Mouse (Mus musculus) limb, embryonic 12.5 days (tissue): ENCODE measurements around the gene Bach1. TPM values are rescaled to one million over a fixed set of nuclear protein-coding genes. Genes with fewer than 3 reads are reported as not detected.
"Not testable (repeated sequence)": the region's sequence is repeated elsewhere in the genome, so short reads cannot be mapped to it uniquely, and the experiment has no call there.

Experiments used
- ATAC-seq: fragments of 200-750 bp; cut with Nextera tagmentation; 2 replicates; pipeline ENCODE4 v1.8.0; 2017; ENCODE audit warnings: low read depth, moderate TSS enrichment; ENCODE audit not compliant: insufficient number of reproducible peaks, insufficient read depth, low FRiP score, low TSS enrichment
- H3K27ac ChIP-seq: fragments of 300-500 bp; sonication (generic); 2 replicates; pipeline ENCODE4 v1.5.1; 2016; ENCODE audit warnings: mild to moderate bottlenecking, moderate library complexity
- H3K27me3 ChIP-seq: fragments of 300-500 bp; sonication (generic); 2 replicates; pipeline ENCODE4 v1.6.1; 2016; ENCODE audit warnings: mild to moderate bottlenecking, moderate library complexity
- H3K36me3 ChIP-seq: fragments of 300-500 bp; sonication (generic); 2 replicates; pipeline ENCODE4 v1.6.1; 2016; ENCODE audit warnings: mild to moderate bottlenecking, moderate library complexity
- H3K4me1 ChIP-seq: fragments of 300-500 bp; sonication (generic); replicated peaks from 2 replicates; pipeline ENCODE4 v1.6.1; 2016
- H3K4me2 ChIP-seq: fragments of 300-500 bp; sonication (generic); 2 replicates; pipeline ENCODE4 v1.6.1; 2016; ENCODE audit warnings: mild to moderate bottlenecking, moderate library complexity
- H3K4me3 ChIP-seq: fragments of 300-500 bp; sonication (generic); replicated peaks from 2 replicates; pipeline ENCODE4 v1.5.1; 2016; ENCODE audit warnings: mild to moderate bottlenecking
- H3K9ac ChIP-seq: fragments of 300-500 bp; sonication (generic); replicated peaks from 2 replicates; pipeline ENCODE4 v1.6.1; 2016; ENCODE audit warnings: mild to moderate bottlenecking, moderate library complexity
- H3K9me3 ChIP-seq: fragments of 300-500 bp; sonication (generic); 2 replicates; pipeline ENCODE4 v1.6.1; 2016; ENCODE audit warnings: mild to moderate bottlenecking, moderate library complexity
- WGBS: fragments of 180-500 bp; shearing (Covaris S2); methylation state at CpG from one replicate; pipeline ENCODE4 v1.1.7; 2016; 5-methylcytosine and 5-hydroxymethylcytosine counted together
- polyA plus RNA-seq: library from polyadenylated mRNA; unstranded; fragments of >200 nt; fragmentation: Nextera tagmentation; extraction: Ambion mirVana; gene quantifications from 2 replicates; pipeline ENCODE4 v1.2.1, GENCODE M21; 2016

The Bach1 gene
- polyA plus RNA-seq, 1 experiment from 2014 or later: 19.4 TPM

DNA sequence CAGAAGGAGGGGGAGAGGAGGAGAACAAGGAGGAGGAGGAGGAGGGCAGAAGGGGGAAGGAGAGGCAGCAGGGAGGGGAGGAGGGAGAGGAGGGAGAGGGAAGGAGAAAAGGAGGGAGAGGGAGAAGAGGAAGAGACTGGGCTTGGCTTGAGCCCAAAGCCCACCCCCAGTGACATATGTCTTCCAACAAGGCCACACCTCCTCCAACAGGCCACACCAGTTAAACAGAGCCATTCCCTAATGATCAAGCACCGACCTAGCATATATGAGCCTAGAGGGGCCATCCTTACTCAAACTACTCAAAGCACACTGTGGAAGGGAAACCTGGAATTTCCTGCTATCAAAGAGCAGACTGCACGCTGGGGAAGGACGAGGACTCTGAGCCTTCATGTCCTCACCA lies 16.9 kb upstream of the Bach1 start:
- H3K9ac ChIP-seq: no peak overlapping the region
- WGBS: 46% methylated on average over 3 of the region's 3 CpGs
- H3K4me3 ChIP-seq: no peak overlapping the region
- H3K36me3 ChIP-seq: no peaks in the 10 kb centered on the region
- no peaks in the 10 kb centered on the region for H3K9me3 ChIP-seq
- no peak overlapping the region for H3K4me2 ChIP-seq
- H3K4me1 ChIP-seq: no peaks in the 10 kb centered on the region
- H3K27me3 ChIP-seq: no peaks in the 10 kb centered on the region
- no peak for ATAC-seq
- H3K27ac ChIP-seq: no peak overlapping the region

DNA sequence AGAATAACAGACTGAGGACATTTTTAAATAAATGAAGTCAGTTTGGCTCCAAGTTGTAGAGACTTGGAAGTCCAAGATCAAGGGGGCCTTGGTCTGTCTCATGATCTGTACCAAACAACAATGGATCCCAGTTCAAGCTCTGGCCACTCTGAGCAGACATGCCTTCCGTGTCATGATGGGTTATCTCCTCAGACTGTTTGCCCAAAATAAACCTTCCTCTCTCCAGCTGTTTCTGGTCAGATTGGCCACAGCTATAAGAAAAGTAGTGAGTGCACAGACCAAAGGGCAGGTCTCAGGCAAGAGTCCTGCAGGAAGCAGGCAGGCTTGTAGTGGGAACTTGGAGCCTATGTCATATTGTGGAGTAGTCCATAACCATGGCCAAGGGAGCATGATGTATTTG lies 12.3 kb upstream of the Bach1 start:
- ATAC-seq: no peak
- WGBS: 79% methylated on average over 1 of the region's 1 CpGs
- no peak overlapping the region for H3K4me3 ChIP-seq
- no peaks in the 10 kb centered on the region for H3K4me1 ChIP-seq
- H3K9me3 ChIP-seq: no peaks in the 10 kb centered on the region
- no peaks in the 10 kb centered on the region for H3K27me3 ChIP-seq
- no peak overlapping the region for H3K4me2 ChIP-seq
- H3K36me3 ChIP-seq: no peaks in the 10 kb centered on the region
- no peak overlapping the region for H3K27ac ChIP-seq
- no peak overlapping the region for H3K9ac ChIP-seq

DNA sequence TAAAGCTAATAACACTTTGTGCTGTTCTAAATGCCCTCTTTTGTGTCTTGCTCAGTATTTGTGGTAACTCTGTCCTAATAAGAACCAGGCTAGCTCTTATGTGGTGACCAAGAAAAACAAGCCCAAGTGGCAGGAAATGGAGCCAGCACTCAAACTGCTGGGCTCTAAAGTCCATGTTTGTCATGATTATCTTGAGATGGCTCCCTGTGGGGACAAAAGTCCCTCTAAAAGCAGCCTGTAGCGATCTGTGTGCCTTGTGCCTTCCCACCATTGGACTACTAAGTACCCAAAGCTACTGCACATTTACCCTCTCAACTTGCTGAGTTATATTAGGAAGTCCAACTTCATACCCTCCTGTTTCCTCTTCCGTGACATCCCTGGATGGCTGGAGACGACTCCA lies 11.4 kb upstream of the Bach1 start:
- ATAC-seq: no peak
- no peaks in the 10 kb centered on the region for H3K9me3 ChIP-seq
- 81% methylated on average over 3 of the region's 3 CpGs for WGBS

DNA sequence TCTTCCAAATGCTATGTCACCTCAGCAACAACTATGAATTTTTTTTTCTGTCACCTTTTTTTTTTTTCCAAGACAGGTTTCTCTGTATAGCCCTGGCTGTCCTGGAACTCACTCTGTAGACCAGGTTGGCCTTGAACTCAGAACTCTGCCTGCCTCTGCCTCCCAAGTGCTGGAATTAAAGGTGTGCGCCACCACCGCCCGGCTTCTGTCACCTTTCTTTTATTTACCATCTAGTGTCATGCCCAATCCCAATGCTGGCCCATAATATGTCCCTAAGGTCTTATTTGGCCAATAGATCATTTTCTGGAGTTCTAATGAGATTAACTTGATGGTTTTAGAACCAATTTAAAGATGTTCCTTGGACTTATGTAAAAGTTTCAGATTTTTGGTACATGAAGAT lies 10.4 kb upstream of the Bach1 start:
- H3K4me3 ChIP-seq, ATAC-seq, H3K4me1 ChIP-seq, H3K27ac ChIP-seq, H3K9me3 ChIP-seq, H3K9ac ChIP-seq, H3K36me3 ChIP-seq, H3K27me3 ChIP-seq, H3K4me2 ChIP-seq: not testable (repeated sequence)
- 96% methylated on average over 3 of the region's 3 CpGs for WGBS

More for the DNA sequence above, 11.4 kb upstream of the Bach1 start:
- Histone ChIP-seq H3K27ac (no peak overlapping the region), H3K27me3 (no peaks in the 10 kb centered on the region), H3K9ac (no peak overlapping the region), H3K36me3 (no peaks in the 10 kb centered on the region), H3K4me3 (no peak overlapping the region), H3K4me2 (no peak overlapping the region), H3K4me1 (no peaks in the 10 kb centered on the region)

DNA sequence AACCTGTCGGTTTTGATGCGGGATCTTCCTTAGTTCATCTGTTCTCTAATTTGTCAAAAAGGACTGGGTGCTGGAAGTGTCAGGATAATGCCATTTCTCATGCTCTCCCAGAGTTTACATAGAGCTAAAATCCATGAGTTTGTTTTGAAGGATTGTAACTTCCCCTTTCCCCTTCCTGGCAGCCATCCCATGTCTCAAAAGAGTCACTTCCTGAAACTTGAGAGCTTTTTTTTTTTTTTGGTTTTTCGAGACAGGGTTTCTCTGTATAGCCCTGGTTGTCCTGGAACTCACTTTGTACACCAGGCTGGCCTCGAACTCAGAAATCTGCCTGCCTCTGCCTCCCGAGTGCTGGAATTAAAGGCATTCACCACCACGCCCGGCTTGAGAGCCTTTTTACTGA lies 9.9 kb upstream of the Bach1 start:
- H3K9ac ChIP-seq, H3K4me2 ChIP-seq, H3K27ac ChIP-seq, ATAC-seq, H3K27me3 ChIP-seq, H3K9me3 ChIP-seq, H3K36me3 ChIP-seq, H3K4me3 ChIP-seq, H3K4me1 ChIP-seq: not testable (repeated sequence)
- WGBS: 87% methylated on average over 7 of the region's 7 CpGs

DNA sequence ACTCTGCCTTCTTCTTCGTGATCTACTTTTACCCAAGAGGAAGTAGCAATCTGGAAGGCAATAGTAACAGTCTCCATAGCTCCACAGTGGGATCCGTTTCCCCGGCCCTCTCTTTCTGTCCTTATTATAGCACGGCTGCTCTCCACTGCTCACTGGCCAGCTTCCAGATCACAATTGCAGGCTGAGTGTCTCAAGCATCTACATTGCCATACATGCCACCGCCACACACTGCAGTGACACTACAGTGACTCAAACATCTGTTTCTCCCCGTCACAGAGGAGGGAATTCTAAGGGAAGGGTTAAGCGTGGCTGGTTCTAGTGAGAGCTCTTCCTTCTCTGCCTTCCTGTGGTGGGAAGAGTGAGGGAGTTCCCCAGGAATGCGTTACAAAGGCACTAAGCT lies 9.5 kb upstream of the Bach1 start:
- ATAC-seq: no peak
- 0 out of 2 replicates have a peak overlapping the region, but pooled peaks have one; percentile 4 for H3K27ac ChIP-seq
- no peaks in the 10 kb centered on the region for H3K4me1 ChIP-seq
- no peaks in the 10 kb centered on the region for H3K9me3 ChIP-seq
- H3K36me3 ChIP-seq: no peaks in the 10 kb centered on the region
- no peaks in the 10 kb centered on the region for H3K27me3 ChIP-seq
- H3K4me3 ChIP-seq: no peak overlapping the region
- no peak overlapping the region for H3K4me2 ChIP-seq
- WGBS: 80% methylated on average over 8 of the region's 8 CpGs
- H3K9ac ChIP-seq: no peak overlapping the region

DNA sequence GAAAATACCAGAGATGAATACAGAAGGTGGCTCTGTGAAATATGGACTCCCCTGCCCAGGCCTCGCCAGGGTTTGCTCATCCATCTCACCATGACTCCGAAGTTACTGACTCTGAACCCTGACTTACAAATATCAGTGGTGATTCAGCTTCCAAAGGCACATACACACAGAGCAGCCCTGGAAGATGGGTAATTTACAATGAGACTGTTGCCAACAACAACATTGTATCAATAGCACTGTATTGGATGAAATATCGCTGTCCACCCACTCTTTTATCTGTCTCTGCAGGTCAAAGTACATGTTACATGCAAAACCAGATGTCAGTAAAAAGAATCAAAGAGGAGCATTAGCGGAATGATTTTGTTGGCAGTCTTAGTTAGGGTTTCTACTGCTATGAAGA lies 8.2 kb upstream of the Bach1 start:
- Histone ChIP-seq H3K27me3 (no peaks in the 10 kb centered on the region), H3K36me3 (no peaks in the 10 kb centered on the region), H3K9me3 (no peaks in the 10 kb centered on the region), H3K4me1 (no peaks in the 10 kb centered on the region), H3K4me2 (no peak overlapping the region), H3K4me3 (no peak overlapping the region), H3K27ac (no peak overlapping the region), H3K9ac (no peak overlapping the region)
- 89% methylated on average over 4 of the region's 4 CpGs for WGBS
- ATAC-seq: no peak

DNA sequence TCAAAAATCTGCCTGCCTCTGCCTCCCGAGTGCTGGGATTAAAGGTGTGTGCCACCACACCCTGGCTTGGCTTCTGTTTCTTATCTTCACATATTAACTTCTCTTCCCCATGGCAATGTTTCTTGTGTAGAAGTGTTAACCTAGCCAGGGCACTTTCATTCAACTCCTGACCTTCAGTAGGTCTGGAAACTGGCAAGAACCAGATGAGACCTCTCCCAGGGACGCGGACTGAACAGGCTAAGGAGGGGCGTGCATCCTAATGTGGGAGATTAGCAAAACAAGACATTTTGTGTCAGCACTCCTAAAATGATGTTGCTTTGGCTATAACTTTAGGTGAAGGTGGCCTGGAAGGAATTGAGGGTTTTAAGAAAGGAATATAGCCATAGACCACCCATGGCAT lies 7.6 kb upstream of the Bach1 start:
- no peaks in the 10 kb centered on the region for H3K36me3 ChIP-seq
- H3K27me3 ChIP-seq: no peaks in the 10 kb centered on the region
- WGBS: 90% methylated on average over 4 of the region's 4 CpGs
- H3K9ac ChIP-seq: no peak overlapping the region
- H3K4me2 ChIP-seq: no peak overlapping the region
- no peak overlapping the region for H3K27ac ChIP-seq
- no peaks in the 10 kb centered on the region for H3K4me1 ChIP-seq
- H3K9me3 ChIP-seq: no peaks in the 10 kb centered on the region
- H3K4me3 ChIP-seq: no peak overlapping the region
- ATAC-seq: no peak

DNA sequence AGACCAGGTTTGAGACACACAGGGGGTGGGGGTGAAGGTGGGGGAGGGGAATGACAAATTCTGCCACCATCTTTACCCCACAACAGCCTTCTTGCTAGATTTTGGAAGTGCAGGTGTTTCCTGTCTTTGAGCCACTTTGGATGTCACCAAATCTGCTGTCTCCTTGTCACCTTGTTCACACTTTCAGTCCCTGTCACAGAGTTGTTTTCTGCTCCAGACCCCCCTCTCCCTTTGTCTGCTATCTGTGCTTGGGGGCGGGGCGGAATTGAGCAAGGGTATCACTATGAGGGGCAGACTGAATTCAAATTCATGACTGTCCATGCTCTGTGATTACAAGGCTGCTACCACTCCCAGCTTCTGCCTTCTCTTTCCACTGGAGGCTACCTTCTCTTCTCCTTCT lies 6.2 kb upstream of the Bach1 start:
- no peak overlapping the region for H3K9ac ChIP-seq
- H3K4me1 ChIP-seq: no peaks in the 10 kb centered on the region
- no peaks in the 10 kb centered on the region for H3K9me3 ChIP-seq
- no peak overlapping the region for H3K4me3 ChIP-seq
- H3K36me3 ChIP-seq: no peaks in the 10 kb centered on the region
- peaks cover 4% of the 10 kb centered on the region; the same call in 1 of the 2 replicates for H3K27me3 ChIP-seq
- H3K4me2 ChIP-seq: no peak overlapping the region
- ATAC-seq: no peak
- H3K27ac ChIP-seq: no peak overlapping the region
- WGBS: 73% methylated on average over 2 of the region's 2 CpGs

DNA sequence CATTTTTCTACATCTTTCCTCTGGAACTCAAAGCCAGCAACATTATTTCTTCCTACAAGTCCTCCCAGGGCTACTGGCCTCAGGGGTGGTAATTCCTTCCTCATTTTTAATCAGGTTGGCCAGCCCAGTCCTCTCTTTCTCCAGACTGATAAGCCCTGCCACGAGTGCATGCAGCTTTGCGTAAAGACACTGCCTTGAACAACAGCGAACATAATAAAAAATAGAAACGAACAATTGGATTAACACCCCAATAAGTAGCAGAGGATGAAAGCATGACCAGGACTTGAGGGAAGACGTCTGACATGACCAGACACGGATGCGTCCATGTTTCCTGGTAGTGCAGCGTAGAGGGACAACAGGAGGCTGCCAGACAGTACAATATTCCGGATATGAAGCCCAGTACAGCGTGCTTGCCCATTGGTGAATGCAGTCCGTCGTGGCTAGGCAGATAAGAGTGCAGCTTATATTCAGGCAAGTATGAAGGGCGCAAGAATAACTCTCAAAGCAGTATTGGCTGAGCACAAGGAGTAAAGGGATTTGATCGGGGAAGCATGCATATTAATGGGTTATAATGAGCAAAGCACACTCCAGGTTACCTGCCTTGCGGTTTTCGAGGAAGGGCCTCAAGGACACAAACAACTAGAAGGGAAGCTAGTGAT lies 909 bp upstream of the Bach1 start:
- peak overlapping the region; percentile 76 for H3K4me2 ChIP-seq
- no peak overlapping the region for H3K9ac ChIP-seq
- no peak for ATAC-seq
- H3K36me3 ChIP-seq: no peaks in the 10 kb centered on the region
- no peak overlapping the region for H3K27ac ChIP-seq
- H3K4me3 ChIP-seq: peak overlapping the region; percentile 87
- no peaks in the 10 kb centered on the region for H3K9me3 ChIP-seq
- 52% methylated on average over 16 of the region's 16 CpGs for WGBS
- peaks cover 18% of the 10 kb centered on the region for H3K4me1 ChIP-seq
- peaks cover 4% of the 10 kb centered on the region; the same call in 1 of the 2 replicates for H3K27me3 ChIP-seq

DNA sequence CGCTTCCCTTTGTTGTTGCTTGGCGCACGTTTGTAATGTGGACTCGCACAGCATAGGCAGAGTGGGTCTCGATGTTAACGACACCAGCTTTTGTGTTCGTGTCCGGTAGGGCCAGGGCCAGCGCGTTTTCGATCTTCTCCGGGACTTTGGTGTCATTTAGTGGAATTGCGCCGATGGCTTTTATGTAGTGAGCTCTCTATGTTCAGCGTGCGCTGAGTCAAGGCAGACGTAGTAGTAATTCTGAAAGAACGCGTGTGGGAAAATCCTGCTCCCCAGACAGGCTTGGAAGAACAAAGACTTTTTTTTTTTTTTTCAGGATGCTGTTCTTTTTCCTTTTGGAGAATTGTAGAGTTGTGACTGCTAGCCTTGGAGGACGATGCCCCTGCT lies 554 bp downstream of the Bach1 start:
- peaks cover 4% of the 10 kb centered on the region; the same call in 1 of the 2 replicates for H3K27me3 ChIP-seq

More for the DNA sequence above, 554 bp downstream of the Bach1 start:
- peak overlapping the region; percentile 76 for H3K4me2 ChIP-seq
- no peaks in the 10 kb centered on the region for H3K9me3 ChIP-seq
- peak overlapping the region; percentile 92 for H3K9ac ChIP-seq
- peak overlapping the region; percentile 90 for H3K27ac ChIP-seq
- peak overlapping the region; percentile 87 for H3K4me3 ChIP-seq
- no peaks in the 10 kb centered on the region for H3K36me3 ChIP-seq
- under 1% methylated on average over 20 of the region's 20 CpGs for WGBS
- peaks cover 26% of the 10 kb centered on the region for H3K4me1 ChIP-seq
- no peak for ATAC-seq
